Mouse (Mus musculus): Measurements from ENCODE around the gene Tial1. TPM values are rescaled to one million over a fixed set of nuclear protein-coding genes. Genes with fewer than 3 reads are reported as not detected.

The Tial1 gene
- polyA plus RNA-seq, 1 experiment from 2014 or later, result 34.0 TPM

DNA sequence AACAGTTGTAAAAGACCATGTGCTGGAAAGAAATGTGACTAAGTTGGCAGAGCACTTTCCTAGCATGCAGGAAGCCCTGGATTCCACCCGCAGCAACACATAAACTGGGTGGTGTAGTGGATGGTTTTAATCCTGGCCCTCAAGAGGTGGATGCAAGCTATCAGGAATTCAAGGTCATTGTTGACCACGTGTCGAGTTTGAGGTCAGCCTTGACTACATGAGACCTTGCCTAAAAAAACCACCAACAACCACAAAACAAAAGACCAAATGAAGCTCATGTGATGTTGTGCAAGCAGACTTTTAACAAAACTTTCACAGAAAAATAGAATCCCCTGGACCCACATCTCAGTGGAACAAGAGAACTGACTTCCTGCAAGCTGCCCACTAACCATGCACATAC, 39.0 kb downstream of the Tial1 start:
- no peak for ATAC-seq (replicated peaks; ENCODE audit: low FRiP score)
- H3K4me1 ChIP-seq (replicated peaks; ENCODE audit: control insufficient read depth, insufficient read depth, low read length), result peaks cover 3% of the 10 kb centered on the region
- H3K4me2 ChIP-seq, result no peak overlapping the region
- no peak for DNase-seq (ENCODE audit: low spot score)
- no peak overlapping the region for H3K4me3 ChIP-seq (ENCODE audit: low read depth, low read length)
- no peak overlapping the region for H3K9ac ChIP-seq (ENCODE audit: low read depth, low read length)
- 60% methylated on average over 3 of the region's 3 CpGs for WGBS
- H3K9me3 ChIP-seq (ENCODE audit: control insufficient read depth, low read length), result no peaks in the 10 kb centered on the region
- H3K36me3 ChIP-seq (ENCODE audit: control insufficient read depth, insufficient read depth, low read length), result no peaks in the 10 kb centered on the region
- peaks cover 27% of the 10 kb centered on the region for H3K27me3 ChIP-seq (replicated peaks; ENCODE audit: control insufficient read depth, insufficient read depth, low read length)
- no peak overlapping the region for H3K27ac ChIP-seq (ENCODE audit: low read depth, low read length)

GRCm38 (mm10) chr7:128421701-128422100, 39.8 kb downstream of the Tial1 start:
- Histone ChIP-seq H3K36me3 (ENCODE audit: control insufficient read depth, insufficient read depth, low read length) (no peaks in the 10 kb centered on the region), H3K4me3 (ENCODE audit: low read depth, low read length) (no peak overlapping the region), H3K9ac (ENCODE audit: low read depth, low read length) (no peak overlapping the region), H3K27ac (ENCODE audit: low read depth, low read length) (no peak overlapping the region), H3K27me3 (replicated peaks; ENCODE audit: control insufficient read depth, insufficient read depth, low read length) (peaks cover 31% of the 10 kb centered on the region), H3K4me1 (replicated peaks; ENCODE audit: control insufficient read depth, insufficient read depth, low read length) (peaks cover 3% of the 10 kb centered on the region), H3K9me3 (ENCODE audit: control insufficient read depth, low read length) (no peaks in the 10 kb centered on the region), H3K4me2 (no peak overlapping the region)
- DNase-seq (ENCODE audit: low spot score), result no peak
- WGBS, result 75% methylated on average over 7 of the region's 7 CpGs
- ATAC-seq (replicated peaks; ENCODE audit: low FRiP score), result no peak

DNA sequence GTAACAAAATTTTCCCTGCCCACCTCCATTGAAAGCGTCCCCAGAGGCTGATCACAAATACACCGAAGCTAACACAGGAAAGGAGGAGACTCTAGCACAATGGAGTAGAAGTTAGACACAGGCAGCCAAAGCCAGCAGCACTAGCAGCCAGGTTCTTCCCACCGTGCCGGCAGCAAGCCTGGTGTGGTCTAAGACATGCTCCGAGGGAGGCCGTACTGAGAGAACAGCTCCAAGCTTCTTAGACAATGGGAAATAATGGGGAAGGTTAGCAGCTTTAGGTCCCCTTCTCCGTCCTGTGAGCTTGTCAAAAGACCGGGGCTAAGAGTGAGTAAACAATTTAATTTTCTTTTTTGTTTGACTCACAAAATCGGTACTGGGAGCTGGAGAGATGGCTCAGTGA, 41.8 kb downstream of the Tial1 start:
- no peaks in the 10 kb centered on the region for H3K36me3 ChIP-seq (ENCODE audit: control insufficient read depth, insufficient read depth, low read length)
- DNase-seq (ENCODE audit: low spot score) (no peak), ATAC-seq (replicated peaks; ENCODE audit: low FRiP score) (no peak)
- H3K4me1 ChIP-seq (replicated peaks; ENCODE audit: control insufficient read depth, insufficient read depth, low read length), result peaks cover 21% of the 10 kb centered on the region
- H3K27ac ChIP-seq (ENCODE audit: low read depth, low read length), result no peak overlapping the region
- H3K9me3 ChIP-seq (ENCODE audit: control insufficient read depth, low read length), result no peaks in the 10 kb centered on the region
- H3K27me3 ChIP-seq (replicated peaks; ENCODE audit: control insufficient read depth, insufficient read depth, low read length), result peaks cover 36% of the 10 kb centered on the region
- H3K9ac ChIP-seq (ENCODE audit: low read depth, low read length), result no peak overlapping the region
- no peak overlapping the region for H3K4me3 ChIP-seq (ENCODE audit: low read depth, low read length)
- WGBS, result 28% methylated on average over 9 of the region's 9 CpGs
- H3K4me2 ChIP-seq, result no peak overlapping the region

DNA sequence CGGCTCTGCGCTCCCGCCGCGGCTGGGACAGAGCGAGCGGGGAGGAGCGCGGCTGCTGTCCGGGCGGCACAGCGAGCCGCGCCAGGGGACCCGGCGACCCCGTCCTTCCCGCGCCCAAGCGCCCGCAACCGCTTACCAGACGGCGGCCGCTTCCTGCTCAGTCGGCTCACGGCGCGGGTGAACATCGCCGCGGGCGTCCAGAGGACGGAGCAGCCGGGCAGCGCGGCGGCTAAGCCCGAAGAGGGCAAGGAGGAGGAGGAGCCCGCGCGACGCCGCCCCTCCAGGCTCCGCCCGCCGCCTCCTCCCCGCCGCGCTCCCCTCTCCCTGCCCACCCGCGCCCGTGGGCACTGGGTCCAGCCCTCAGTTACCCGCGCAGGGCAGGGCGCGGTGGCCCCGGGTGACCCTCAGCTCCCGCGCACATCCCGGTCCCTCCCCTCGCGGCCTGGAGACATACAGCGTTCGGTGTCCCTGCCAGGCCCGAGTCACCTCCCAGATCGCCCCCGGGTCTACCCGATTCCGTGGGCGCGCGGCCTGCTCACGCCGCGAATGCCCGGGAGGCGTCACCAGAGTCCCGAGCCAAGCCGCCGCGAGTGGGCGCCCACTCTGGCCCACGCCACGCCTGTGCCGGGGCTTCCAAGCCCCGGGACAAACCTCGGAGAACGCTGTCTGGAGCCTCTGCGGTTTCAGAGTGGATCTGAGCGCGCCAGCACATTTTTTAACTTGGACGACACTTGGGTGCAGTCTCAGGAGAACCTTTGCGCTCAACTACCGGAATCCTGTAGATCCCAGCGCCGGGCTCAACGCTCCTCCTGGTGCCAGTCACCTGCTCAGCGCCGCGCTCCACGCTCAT, 43.4 kb downstream of the Tial1 start, which contains the start of gene Rgs10:
Rgs10 (minus strand) TSS at position 829 of the 850 bp plus-strand sequence.
- peak within 1 kb of the TSS; percentile 21 for H3K27ac ChIP-seq (ENCODE audit: low read depth, low read length)
- no peaks in the 10 kb centered on the region for H3K36me3 ChIP-seq (ENCODE audit: control insufficient read depth, insufficient read depth, low read length)
- WGBS, result under 1% methylated on average over 86 of the region's 102 CpGs
- peak; percentile 73 for ATAC-seq (replicated peaks; ENCODE audit: low FRiP score)
- peak within 1 kb of the TSS; percentile 100 for H3K4me2 ChIP-seq
- peak within 1 kb of the TSS; percentile 87 for H3K4me3 ChIP-seq (ENCODE audit: low read depth, low read length)
- peak; percentile 78 for DNase-seq (ENCODE audit: low spot score)
- H3K4me1 ChIP-seq (replicated peaks; ENCODE audit: control insufficient read depth, insufficient read depth, low read length), result peaks cover 35% of the 10 kb centered on the region
- H3K27me3 ChIP-seq (replicated peaks; ENCODE audit: control insufficient read depth, insufficient read depth, low read length), result peaks cover 36% of the 10 kb centered on the region
- no peaks in the 10 kb centered on the region for H3K9me3 ChIP-seq (ENCODE audit: control insufficient read depth, low read length)
- peak within 1 kb of the TSS; percentile 82 for H3K9ac ChIP-seq (ENCODE audit: low read depth, low read length)

DNA sequence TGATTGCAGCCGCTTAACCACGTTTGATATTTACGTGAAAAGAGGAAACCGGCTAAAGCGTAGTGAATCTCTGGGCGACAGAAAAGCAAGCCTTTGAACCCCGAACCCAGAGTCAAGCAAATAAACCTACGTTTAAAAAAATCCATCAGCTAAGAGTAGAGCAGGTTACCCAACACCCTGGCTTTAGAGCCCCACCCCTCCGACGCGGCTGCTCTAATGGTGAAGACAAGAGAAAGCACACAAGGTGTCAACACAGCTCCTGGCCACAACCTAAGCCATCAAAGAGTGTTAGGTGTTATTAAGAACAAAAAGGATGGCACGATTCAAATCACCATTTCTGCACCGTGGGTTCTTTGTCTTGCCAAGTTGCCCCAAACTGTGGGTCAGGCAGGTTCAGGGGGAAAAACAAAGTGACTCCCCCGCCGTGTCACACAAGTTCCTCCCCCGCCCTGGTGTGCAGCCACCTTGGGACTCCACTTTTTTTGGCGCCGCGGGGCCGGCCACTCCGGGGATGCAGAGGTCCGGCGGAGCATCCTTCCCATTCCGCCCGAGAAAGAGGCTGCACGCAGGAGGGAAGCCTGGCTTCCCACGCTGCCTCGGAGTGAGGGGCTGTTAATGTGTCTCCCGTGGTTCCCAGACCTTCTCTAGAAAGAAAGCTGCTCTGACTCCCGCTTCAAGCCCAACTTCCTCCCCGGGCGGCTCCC, 44.1 kb downstream of the Tial1 start:
- Histone ChIP-seq H3K9ac (ENCODE audit: low read depth, low read length) (peak overlapping the region; percentile 82), H3K9me3 (ENCODE audit: control insufficient read depth, low read length) (no peaks in the 10 kb centered on the region), H3K36me3 (ENCODE audit: control insufficient read depth, insufficient read depth, low read length) (no peaks in the 10 kb centered on the region), H3K4me2 (peak overlapping the region; percentile 100), H3K4me1 (replicated peaks; ENCODE audit: control insufficient read depth, insufficient read depth, low read length) (peaks cover 42% of the 10 kb centered on the region), H3K4me3 (ENCODE audit: low read depth, low read length) (peak overlapping the region; percentile 87), H3K27ac (ENCODE audit: low read depth, low read length) (peak overlapping the region; percentile 21; the same call in 1 of the 2 replicates), H3K27me3 (replicated peaks; ENCODE audit: control insufficient read depth, insufficient read depth, low read length) (peaks cover 36% of the 10 kb centered on the region)
- DNase-seq (ENCODE audit: low spot score), result no peak
- WGBS, result 2% methylated on average over 32 of the region's 32 CpGs
- ATAC-seq (replicated peaks; ENCODE audit: low FRiP score), result no peak

- H3K9ac ChIP-seq (ENCODE audit: low read depth, low read length), result peak overlapping the region; percentile 82
- H3K4me2 ChIP-seq, result peak overlapping the region; percentile 100
- H3K27me3 ChIP-seq (replicated peaks; ENCODE audit: control insufficient read depth, insufficient read depth, low read length), result peaks cover 36% of the 10 kb centered on the region
- H3K4me3 ChIP-seq (ENCODE audit: low read depth, low read length), result peak overlapping the region; percentile 87
- ATAC-seq (replicated peaks; ENCODE audit: low FRiP score), result no peak
- 58% methylated on average over 6 of the region's 6 CpGs for WGBS
- H3K4me1 ChIP-seq (replicated peaks; ENCODE audit: control insufficient read depth, insufficient read depth, low read length), result peaks cover 48% of the 10 kb centered on the region
- H3K9me3 ChIP-seq (ENCODE audit: control insufficient read depth, low read length), result no peaks in the 10 kb centered on the region
- no peak for DNase-seq (ENCODE audit: low spot score)
- no peak overlapping the region for H3K27ac ChIP-seq (ENCODE audit: low read depth, low read length)
- H3K36me3 ChIP-seq (ENCODE audit: control insufficient read depth, insufficient read depth, low read length), result no peaks in the 10 kb centered on the region
Observed at GRCm38 (mm10) chr7:128416664-128417063, 44.9 kb downstream of the Tial1 start.

- H3K4me1 ChIP-seq (replicated peaks; ENCODE audit: control insufficient read depth, insufficient read depth, low read length), result peaks cover 48% of the 10 kb centered on the region
- H3K9me3 ChIP-seq (ENCODE audit: control insufficient read depth, low read length), result no peaks in the 10 kb centered on the region
- WGBS, result 10% methylated on average over 8 of the region's 8 CpGs
- H3K9ac ChIP-seq (ENCODE audit: low read depth, low read length), result peak overlapping the region; percentile 62
- DNase-seq (ENCODE audit: low spot score) (peak; percentile 65), ATAC-seq (replicated peaks; ENCODE audit: low FRiP score) (peak; percentile 87)
- H3K36me3 ChIP-seq (ENCODE audit: control insufficient read depth, insufficient read depth, low read length), result no peaks in the 10 kb centered on the region
- peak overlapping the region; percentile 22 for H3K4me3 ChIP-seq (ENCODE audit: low read depth, low read length)
- H3K4me2 ChIP-seq, result peak overlapping the region; percentile 100
- peak overlapping the region; percentile 97 for H3K27ac ChIP-seq (ENCODE audit: low read depth, low read length)
- H3K27me3 ChIP-seq (replicated peaks; ENCODE audit: control insufficient read depth, insufficient read depth, low read length), result peaks cover 20% of the 10 kb centered on the region
Observed at GRCm38 (mm10) chr7:128414433-128414832, 47.1 kb downstream of the Tial1 start.

- no peak for DNase-seq (ENCODE audit: low spot score)
- H3K4me2 ChIP-seq, result peak overlapping the region; percentile 37
- H3K9ac ChIP-seq (ENCODE audit: low read depth, low read length), result no peak overlapping the region
- 0 out of 2 replicates have a peak, but pooled peaks have one; percentile 37 for ATAC-seq (replicated peaks; ENCODE audit: low FRiP score)
- H3K4me3 ChIP-seq (ENCODE audit: low read depth, low read length), result no peak overlapping the region
- H3K27ac ChIP-seq (ENCODE audit: low read depth, low read length), result 0 out of 2 replicates have a peak overlapping the region, but pooled peaks have one; percentile 1
- no peaks in the 10 kb centered on the region for H3K9me3 ChIP-seq (ENCODE audit: control insufficient read depth, low read length)
- H3K36me3 ChIP-seq (ENCODE audit: control insufficient read depth, insufficient read depth, low read length), result peaks cover 3% of the 10 kb centered on the region; the same call in 1 of the 2 replicates
- H3K27me3 ChIP-seq (replicated peaks; ENCODE audit: control insufficient read depth, insufficient read depth, low read length), result peaks cover 9% of the 10 kb centered on the region; the same call in 1 of the 2 replicates
- H3K4me1 ChIP-seq (replicated peaks; ENCODE audit: control insufficient read depth, insufficient read depth, low read length), result peaks cover 45% of the 10 kb centered on the region
- 52% methylated on average over 10 of the region's 10 CpGs for WGBS
Observed at GRCm38 (mm10) chr7:128412071-128412833, 49.3 kb downstream of the Tial1 start.
